Mouse (Mus musculus): ENCODE results near the gene Slc35a5.

GRCm38 (mm10) chr16:45090005-45090404 is 68.5 kb downstream of the Slc35a5 start:
- TF ChIP-seq CTCF (IDR thresholded peaks at IDR 0.05; ENCODE audit: borderline replicate concordance, insufficient read depth, low read depth, low read length) (peak; percentile 93), POLR2A (IDR thresholded peaks at IDR 0.05; ENCODE audit: borderline replicate concordance, insufficient read depth, low read length) (no peak)
